Mouse (Mus musculus) limb, embryonic 14.5 days (tissue): ENCODE measurements at regions not wholly inside any gene's neighbourhood (a gene's known extent, or its start where the extent isn't known, plus 50 kb on each side); places are given as distances from the start of the nearest gene placed in this dataset.

ENCODE experiments used
- ATAC-seq: fragments of 200-750 bp; cut with Nextera tagmentation; 2 replicates; pipeline ENCODE4 v1.8.0; 2017; ENCODE audit warnings: low read depth, moderate number of reproducible peaks, moderate TSS enrichment; ENCODE audit not compliant: low FRiP score
- DNase-seq: peaks from one replicate; pipeline ENCODE4 v3.0.0-alpha.2; 2015; ENCODE audit warnings: low spot score
- H3K27ac ChIP-seq: fragments of 300-500 bp; sonication (generic); replicated peaks from 2 replicates; pipeline ENCODE4 v1.5.1; 2014; ENCODE audit warnings: low read depth, mild to moderate bottlenecking, low read length, moderate library complexity, mixed read lengths
- H3K27me3 ChIP-seq: fragments of 300-500 bp; sonication (generic); 2 replicates; pipeline ENCODE4 v1.6.1; 2014; ENCODE audit warnings: low read length, mixed read lengths; ENCODE audit not compliant: control insufficient read depth, insufficient read depth
- H3K36me3 ChIP-seq: fragments of 300-500 bp; sonication (generic); 2 replicates; pipeline ENCODE4 v1.6.1; 2014; ENCODE audit warnings: mild to moderate bottlenecking, low read length, moderate library complexity, mixed read lengths; ENCODE audit not compliant: control insufficient read depth, insufficient read depth
- H3K4me1 ChIP-seq: fragments of 300-500 bp; sonication (generic); 2 replicates; pipeline ENCODE4 v1.6.1; 2014; ENCODE audit warnings: antibody characterized with exemption, low read length, mixed read lengths; ENCODE audit not compliant: control insufficient read depth, insufficient read depth
- H3K4me2 ChIP-seq: fragments of 300-500 bp; sonication (generic); replicated peaks from 2 replicates; pipeline ENCODE4 v1.6.1; 2014; ENCODE audit warnings: low read depth, mild to moderate bottlenecking, low read length, moderate library complexity; ENCODE audit not compliant: severe bottlenecking
- H3K4me3 ChIP-seq: fragments of 300-500 bp; sonication (generic); replicated peaks from 2 replicates; pipeline ENCODE4 v1.5.1; 2014; ENCODE audit warnings: low read length
- H3K9ac ChIP-seq: fragments of 300-500 bp; sonication (generic); 2 replicates; pipeline ENCODE4 v1.6.1; 2014; ENCODE audit warnings: mild to moderate bottlenecking, low read depth, low read length, moderate library complexity; ENCODE audit not compliant: severe bottlenecking
- H3K9me3 ChIP-seq: fragments of 300-500 bp; sonication (generic); 2 replicates; pipeline ENCODE4 v1.6.1; 2016; ENCODE audit warnings: low read length; ENCODE audit not compliant: control insufficient read depth
- POLR2A ChIP-seq: fragments of 200-500 bp; IDR thresholded peaks from 2 replicates; pipeline ENCODE4 v1.8.0; 2012; ENCODE audit warnings: inconsistent platforms, mild to moderate bottlenecking, moderate library complexity, borderline replicate concordance; ENCODE audit not compliant: insufficient read depth, insufficient read length; ENCODE audit errors: extremely low read depth
- WGBS: fragments of 180-500 bp; shearing (Covaris S2); extraction: QIAGEN DNeasy Blood & Tissue Kit; methylation state at CpG from one replicate; pipeline ENCODE4 v1.1.7; 2014; 5-methylcytosine and 5-hydroxymethylcytosine counted together

GRCm38 (mm10) chr15:13236869-13237507 is 63.5 kb upstream of the Cdh6 start:
- H3K27ac ChIP-seq, result no peak overlapping the region

GRCm38 (mm10) chr15:13232567-13233259 is 59.2 kb upstream of the Cdh6 start:
- no peak overlapping the region for H3K4me2 ChIP-seq
- 68% methylated on average over 5 of the region's 5 CpGs for WGBS

More at GRCm38 (mm10) chr15:13236869-13237507, 63.5 kb upstream of the Cdh6 start:
- ATAC-seq (no peak), DNase-seq (no peak)
- H3K4me1 ChIP-seq, result 0 out of 2 replicates have a peak, but pooled peaks cover 3% of the 10 kb centered on the region
- H3K36me3 ChIP-seq, result no peaks in the 10 kb centered on the region
- no peak overlapping the region for H3K4me2 ChIP-seq
- H3K9ac ChIP-seq, result no peak overlapping the region
- H3K9me3 ChIP-seq, result no peaks in the 10 kb centered on the region
- TF ChIP-seq POLR2A, result no peak
- WGBS, result 72% methylated on average over 8 of the region's 8 CpGs
- H3K4me3 ChIP-seq, result no peak overlapping the region
- no peaks in the 10 kb centered on the region for H3K27me3 ChIP-seq

GRCm38 (mm10) chr15:13231550-13231949 is 58.1 kb upstream of the Cdh6 start:
- Histone ChIP-seq H3K36me3 (no peaks in the 10 kb centered on the region), H3K27ac (no peak overlapping the region), H3K9me3 (no peaks in the 10 kb centered on the region), H3K4me3 (no peak overlapping the region), H3K4me2 (no peak overlapping the region), H3K4me1 (peaks cover 7% of the 10 kb centered on the region; the same call in 1 of the 2 replicates), H3K9ac (no peak overlapping the region), H3K27me3 (no peaks in the 10 kb centered on the region)
- no peak for DNase-seq
- no peak for TF ChIP-seq POLR2A
- no peak for ATAC-seq
- WGBS, result 12% methylated on average over 4 of the region's 4 CpGs

More at GRCm38 (mm10) chr15:13232567-13233259, 59.2 kb upstream of the Cdh6 start:
- H3K9me3 ChIP-seq, result no peaks in the 10 kb centered on the region
- peaks cover 7% of the 10 kb centered on the region; the same call in 1 of the 2 replicates for H3K4me1 ChIP-seq
- H3K27me3 ChIP-seq, result no peaks in the 10 kb centered on the region
- no peak overlapping the region for H3K9ac ChIP-seq
- ATAC-seq, result no peak
- no peak overlapping the region for H3K27ac ChIP-seq
- no peak for DNase-seq
- no peak for TF ChIP-seq POLR2A
- H3K4me3 ChIP-seq, result no peak overlapping the region
- H3K36me3 ChIP-seq, result no peaks in the 10 kb centered on the region

- no peak for TF ChIP-seq POLR2A
- H3K4me3 ChIP-seq, result no peak overlapping the region
- peaks cover 7% of the 10 kb centered on the region; the same call in 1 of the 2 replicates for H3K4me1 ChIP-seq
- H3K9ac ChIP-seq, result no peak overlapping the region
- 55% methylated on average over 12 of the region's 12 CpGs for WGBS
- peak; percentile 40 for DNase-seq
- H3K36me3 ChIP-seq, result no peaks in the 10 kb centered on the region
- ATAC-seq, result peak; percentile 34; the same call in 1 of the 2 replicates
- H3K9me3 ChIP-seq, result no peaks in the 10 kb centered on the region
- no peaks in the 10 kb centered on the region for H3K27me3 ChIP-seq
- no peak overlapping the region for H3K27ac ChIP-seq
- peak overlapping the region; percentile 19; the same call in 1 of the 2 replicates for H3K4me2 ChIP-seq
Measured at GRCm38 (mm10) chr15:13228125-13228524, 54.6 kb upstream of the Cdh6 start.
